Mouse (Mus musculus): ENCODE measurements around the gene Srcin1. TPM values are rescaled to one million over a fixed set of nuclear protein-coding genes. Genes with fewer than 3 reads are reported as not detected.

Gene Srcin1
- polyA plus RNA-seq, 1 experiment: 7.0 TPM

- Histone ChIP-seq H3K4me1 (ENCODE audit: control insufficient read depth, insufficient read depth, low read length) (no peaks in the 10 kb centered on the region), H3K4me3 (replicated peaks; ENCODE audit: extremely low read depth, low read depth, low read length) (no peak overlapping the region)
- 86% methylated on average over 10 of the region's 10 CpGs for WGBS
- TF ChIP-seq CTCF (IDR thresholded peaks at IDR 0.05; ENCODE audit: insufficient read depth, low read length): no peak
- no peak for TF ChIP-seq POLR2A (IDR thresholded peaks at IDR 0.05; ENCODE audit: borderline replicate concordance, extremely low read depth, low read depth, low read length)
- DNase-seq: no peak
Observed at GRCm38 (mm10) chr11:97491640-97492039, 84.3 kb downstream of the Srcin1 start.

- H3K4me3 ChIP-seq (replicated peaks; ENCODE audit: extremely low read depth, low read depth, low read length): no peak overlapping the region
- TF ChIP-seq CTCF (IDR thresholded peaks at IDR 0.05; ENCODE audit: insufficient read depth, low read length) (peak; percentile 86), POLR2A (IDR thresholded peaks at IDR 0.05; ENCODE audit: borderline replicate concordance, extremely low read depth, low read depth, low read length) (no peak)
- DNase-seq: peak; percentile 77
- 47% methylated on average over 16 of the region's 16 CpGs for WGBS
- H3K4me1 ChIP-seq (ENCODE audit: control insufficient read depth, insufficient read depth, low read length): no peaks in the 10 kb centered on the region
Observed at GRCm38 (mm10) chr11:97489589-97490324, 86.2 kb downstream of the Srcin1 start.

DNA sequence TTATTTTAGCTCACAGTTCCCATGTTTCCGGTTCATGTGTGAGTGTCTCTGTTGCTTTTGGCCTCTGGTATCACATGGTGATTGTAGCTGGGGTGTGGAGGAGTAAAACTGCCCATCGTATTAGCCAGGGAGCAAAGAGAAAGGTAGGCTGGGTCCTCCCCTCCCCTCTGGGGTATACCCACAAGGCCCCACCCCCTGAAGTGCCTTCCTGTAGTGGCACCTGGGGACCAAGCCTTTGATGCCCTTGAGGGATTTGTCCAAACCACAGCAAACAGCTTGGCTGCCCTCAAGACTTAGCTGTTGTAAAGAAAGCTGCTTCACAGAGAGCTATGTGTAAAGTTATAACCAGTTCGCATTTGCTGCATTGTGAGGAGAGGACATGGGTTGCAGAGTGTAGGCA lies 88.3 kb downstream of the Srcin1 start:
- Histone ChIP-seq H3K4me3 (replicated peaks; ENCODE audit: extremely low read depth, low read depth, low read length) (no peak overlapping the region), H3K4me1 (ENCODE audit: control insufficient read depth, insufficient read depth, low read length) (no peaks in the 10 kb centered on the region)
- WGBS: 41% methylated on average over 3 of the region's 3 CpGs
- DNase-seq: no peak
- TF ChIP-seq POLR2A (IDR thresholded peaks at IDR 0.05; ENCODE audit: borderline replicate concordance, extremely low read depth, low read depth, low read length) (no peak), CTCF (IDR thresholded peaks at IDR 0.05; ENCODE audit: insufficient read depth, low read length) (no peak)

DNA sequence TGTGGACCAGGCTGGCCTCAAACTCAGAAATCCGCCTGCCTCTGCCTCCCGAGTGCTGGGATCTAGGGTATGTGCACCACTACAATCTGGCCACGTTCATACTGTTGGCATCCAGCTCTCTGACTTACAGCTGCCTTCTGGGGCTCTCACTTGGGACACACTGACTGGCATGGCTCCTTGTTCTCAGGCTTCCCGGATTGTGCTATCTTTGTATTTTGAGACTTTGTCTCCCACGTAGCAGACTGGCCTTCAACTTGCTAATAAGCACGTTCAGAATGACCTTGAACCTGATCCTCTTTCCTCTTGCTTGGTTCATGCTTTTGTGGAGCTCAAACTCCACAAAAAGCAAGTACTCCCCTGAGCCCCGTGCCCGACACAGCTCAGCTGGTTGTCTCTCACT lies 90.3 kb downstream of the Srcin1 start:
- no peak overlapping the region for H3K4me3 ChIP-seq (replicated peaks; ENCODE audit: extremely low read depth, low read depth, low read length)
- DNase-seq: no peak
- TF ChIP-seq POLR2A (IDR thresholded peaks at IDR 0.05; ENCODE audit: borderline replicate concordance, extremely low read depth, low read depth, low read length) (no peak), CTCF (IDR thresholded peaks at IDR 0.05; ENCODE audit: insufficient read depth, low read length) (no peak)
- 75% methylated on average over 8 of the region's 8 CpGs for WGBS
- no peaks in the 10 kb centered on the region for H3K4me1 ChIP-seq (ENCODE audit: control insufficient read depth, insufficient read depth, low read length)

DNA sequence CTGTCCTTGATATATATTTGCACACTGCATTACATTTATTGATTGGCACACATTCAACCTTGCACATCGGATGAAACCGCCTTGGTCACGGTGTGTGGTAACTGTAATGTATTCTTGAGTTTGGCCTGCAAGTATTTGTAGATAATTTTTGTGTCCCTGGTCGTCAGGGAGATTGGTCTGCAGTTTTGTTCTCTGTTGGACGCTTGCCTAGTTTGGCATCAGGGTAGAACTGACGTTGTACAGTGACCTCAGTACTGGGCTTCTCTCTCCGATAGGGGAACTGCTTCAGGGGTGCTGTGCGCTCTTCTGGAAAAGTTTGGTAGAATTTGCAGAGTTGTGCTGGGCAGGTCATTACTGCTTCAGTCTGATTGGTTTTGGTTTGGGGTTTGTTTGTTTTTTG lies 96.2 kb downstream of the Srcin1 start:
- 61% methylated on average over 8 of the region's 8 CpGs for WGBS
- Histone ChIP-seq H3K4me1 (ENCODE audit: control insufficient read depth, insufficient read depth, low read length) (no peaks in the 10 kb centered on the region), H3K4me3 (replicated peaks; ENCODE audit: extremely low read depth, low read depth, low read length) (no peak overlapping the region)
- TF ChIP-seq CTCF (IDR thresholded peaks at IDR 0.05; ENCODE audit: insufficient read depth, low read length): no peak
- TF ChIP-seq POLR2A (IDR thresholded peaks at IDR 0.05; ENCODE audit: borderline replicate concordance, extremely low read depth, low read depth, low read length): no peak
- no peak for DNase-seq

- Histone ChIP-seq H3K4me3 (replicated peaks; ENCODE audit: extremely low read depth, low read depth, low read length) (no peak overlapping the region), H3K4me1 (ENCODE audit: control insufficient read depth, insufficient read depth, low read length) (no peaks in the 10 kb centered on the region)
- 70% methylated on average over 10 of the region's 10 CpGs for WGBS
- TF ChIP-seq CTCF (IDR thresholded peaks at IDR 0.05; ENCODE audit: insufficient read depth, low read length) (no peak), POLR2A (IDR thresholded peaks at IDR 0.05; ENCODE audit: borderline replicate concordance, extremely low read depth, low read depth, low read length) (no peak)
- DNase-seq: no peak
Observed at GRCm38 (mm10) chr11:97479085-97479484, 96.9 kb downstream of the Srcin1 start.

GRCm38 (mm10) chr11:97478345-97478744 lies 97.6 kb downstream of the Srcin1 start:
- DNase-seq: no peak
- Histone ChIP-seq H3K4me3 (replicated peaks; ENCODE audit: extremely low read depth, low read depth, low read length) (no peak overlapping the region), H3K4me1 (ENCODE audit: control insufficient read depth, insufficient read depth, low read length) (no peaks in the 10 kb centered on the region)
- TF ChIP-seq CTCF (IDR thresholded peaks at IDR 0.05; ENCODE audit: insufficient read depth, low read length): no peak
- TF ChIP-seq POLR2A (IDR thresholded peaks at IDR 0.05; ENCODE audit: borderline replicate concordance, extremely low read depth, low read depth, low read length): no peak
- WGBS: 72% methylated on average over 6 of the region's 6 CpGs

DNA sequence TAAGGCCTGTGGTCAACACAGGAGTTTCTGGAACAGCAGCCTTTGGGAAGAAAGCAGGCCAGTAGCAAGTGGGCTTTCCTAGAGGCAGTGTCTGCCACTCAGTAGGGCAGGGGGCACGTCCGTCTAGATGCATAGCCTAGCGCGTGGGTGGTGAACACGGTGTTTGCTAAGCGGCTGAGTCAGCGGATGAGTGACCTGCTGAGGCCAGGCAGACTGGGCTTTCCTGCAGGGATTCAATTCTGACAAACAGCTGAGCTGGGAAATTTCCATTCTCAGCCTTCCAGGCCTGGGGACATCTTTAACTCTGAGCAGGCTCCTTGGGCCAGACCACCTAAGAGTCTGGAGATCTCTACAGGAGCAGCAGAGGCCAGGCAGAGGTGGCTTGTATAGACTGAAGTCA lies 98.6 kb downstream of the Srcin1 start:
- TF ChIP-seq CTCF (IDR thresholded peaks at IDR 0.05; ENCODE audit: insufficient read depth, low read length) (no peak), POLR2A (IDR thresholded peaks at IDR 0.05; ENCODE audit: borderline replicate concordance, extremely low read depth, low read depth, low read length) (no peak)
- Histone ChIP-seq H3K4me3 (replicated peaks; ENCODE audit: extremely low read depth, low read depth, low read length) (no peak overlapping the region), H3K4me1 (ENCODE audit: control insufficient read depth, insufficient read depth, low read length) (no peaks in the 10 kb centered on the region)
- no peak for DNase-seq
- WGBS: 73% methylated on average over 7 of the region's 7 CpGs

GRCm38 (mm10) chr11:97476334-97477095 lies 99.5 kb downstream of the Srcin1 start:
- no peak overlapping the region for H3K4me3 ChIP-seq (replicated peaks; ENCODE audit: extremely low read depth, low read depth, low read length)
- DNase-seq: peak; percentile 30
- no peaks in the 10 kb centered on the region for H3K4me1 ChIP-seq (ENCODE audit: control insufficient read depth, insufficient read depth, low read length)
- TF ChIP-seq CTCF (IDR thresholded peaks at IDR 0.05; ENCODE audit: insufficient read depth, low read length): no peak; the same call in 1 of the 2 replicates
- TF ChIP-seq POLR2A (IDR thresholded peaks at IDR 0.05; ENCODE audit: borderline replicate concordance, extremely low read depth, low read depth, low read length): no peak
- WGBS: 67% methylated on average over 8 of the region's 8 CpGs

- WGBS: 91% methylated on average over 6 of the region's 6 CpGs
- Histone ChIP-seq H3K4me1 (ENCODE audit: control insufficient read depth, insufficient read depth, low read length) (no peaks in the 10 kb centered on the region), H3K4me3 (replicated peaks; ENCODE audit: extremely low read depth, low read depth, low read length) (no peak overlapping the region)
- no peak for DNase-seq
- TF ChIP-seq POLR2A (IDR thresholded peaks at IDR 0.05; ENCODE audit: borderline replicate concordance, extremely low read depth, low read depth, low read length) (no peak), CTCF (IDR thresholded peaks at IDR 0.05; ENCODE audit: insufficient read depth, low read length) (no peak)
Observed at GRCm38 (mm10) chr11:97471276-97471675, 104.7 kb downstream of the Srcin1 start.

All from lung, adult 2 months (tissue).